Mouse (Mus musculus): Measurements from ENCODE around the gene Lad1. TPM values are rescaled to one million over a fixed set of nuclear protein-coding genes. Genes with fewer than 3 reads are reported as not detected.

Gene Lad1
- polyA plus RNA-seq, 1 experiment = not detected

- Histone ChIP-seq H3K9me3 (ENCODE audit: control insufficient read depth, low read length) (no peaks in the 10 kb centered on the region), H3K4me1 (ENCODE audit: control insufficient read depth) (peaks cover 10% of the 10 kb centered on the region), H3K36me3 (ENCODE audit: control insufficient read depth) (no peaks in the 10 kb centered on the region), H3K4me3 (replicated peaks) (no peak overlapping the region), H3K27me3 (ENCODE audit: control insufficient read depth) (peaks cover 19% of the 10 kb centered on the region)
- no peak for TF ChIP-seq TAL1 (IDR thresholded peaks at IDR 0.05; ENCODE audit: low read length)
- no peak for TF ChIP-seq GATA1 (IDR thresholded peaks at IDR 0.05; ENCODE audit: low read length)
Observed at GRCm38 (mm10) chr1:135799109-135799627, 19.2 kb upstream of the Lad1 start.

- Histone ChIP-seq H3K4me3 (replicated peaks) (no peak overlapping the region), H3K36me3 (ENCODE audit: control insufficient read depth) (no peaks in the 10 kb centered on the region), H3K4me1 (ENCODE audit: control insufficient read depth) (peaks cover 10% of the 10 kb centered on the region), H3K9me3 (ENCODE audit: control insufficient read depth, low read length) (no peaks in the 10 kb centered on the region), H3K27me3 (ENCODE audit: control insufficient read depth) (peaks cover 7% of the 10 kb centered on the region)
- TF ChIP-seq TAL1 (IDR thresholded peaks at IDR 0.05; ENCODE audit: low read length) (no peak), GATA1 (IDR thresholded peaks at IDR 0.05; ENCODE audit: low read length) (no peak)
Observed at GRCm38 (mm10) chr1:135800192-135800950, 18.0 kb upstream of the Lad1 start.

- Histone ChIP-seq H3K36me3 (ENCODE audit: control insufficient read depth) (no peaks in the 10 kb centered on the region), H3K4me1 (ENCODE audit: control insufficient read depth) (no peaks in the 10 kb centered on the region), H3K4me3 (replicated peaks) (no peak overlapping the region), H3K9me3 (ENCODE audit: control insufficient read depth, low read length) (no peaks in the 10 kb centered on the region), H3K27me3 (ENCODE audit: control insufficient read depth) (no peaks in the 10 kb centered on the region)
- TF ChIP-seq TAL1 (IDR thresholded peaks at IDR 0.05; ENCODE audit: low read length) = no peak
- no peak for TF ChIP-seq GATA1 (IDR thresholded peaks at IDR 0.05; ENCODE audit: low read length)
Observed at GRCm38 (mm10) chr1:135807546-135807945, 10.9 kb upstream of the Lad1 start.

GRCm38 (mm10) chr1:135810180-135810579, 8.2 kb upstream of the Lad1 start:
- H3K36me3 ChIP-seq (ENCODE audit: control insufficient read depth) = no peaks in the 10 kb centered on the region
- TF ChIP-seq TAL1 (IDR thresholded peaks at IDR 0.05; ENCODE audit: low read length) (no peak), GATA1 (IDR thresholded peaks at IDR 0.05; ENCODE audit: low read length) (no peak)
- H3K27me3 ChIP-seq (ENCODE audit: control insufficient read depth) = peaks cover 12% of the 10 kb centered on the region

GRCm38 (mm10) chr1:135811016-135811646, 7.3 kb upstream of the Lad1 start:
- H3K9me3 ChIP-seq (ENCODE audit: control insufficient read depth, low read length) = no peaks in the 10 kb centered on the region
- no peaks in the 10 kb centered on the region for H3K4me1 ChIP-seq (ENCODE audit: control insufficient read depth)
- TF ChIP-seq GATA1 (IDR thresholded peaks at IDR 0.05; ENCODE audit: low read length) (no peak), TAL1 (IDR thresholded peaks at IDR 0.05; ENCODE audit: low read length) (no peak)
- H3K36me3 ChIP-seq (ENCODE audit: control insufficient read depth) = no peaks in the 10 kb centered on the region
- H3K27me3 ChIP-seq (ENCODE audit: control insufficient read depth) = peaks cover 20% of the 10 kb centered on the region
- H3K4me3 ChIP-seq (replicated peaks) = no peak overlapping the region

More at GRCm38 (mm10) chr1:135810180-135810579, 8.2 kb upstream of the Lad1 start:
- H3K4me1 ChIP-seq (ENCODE audit: control insufficient read depth) = no peaks in the 10 kb centered on the region
- no peaks in the 10 kb centered on the region for H3K9me3 ChIP-seq (ENCODE audit: control insufficient read depth, low read length)
- no peak overlapping the region for H3K4me3 ChIP-seq (replicated peaks)

GRCm38 (mm10) chr1:135812205-135812604, 6.2 kb upstream of the Lad1 start:
- Histone ChIP-seq H3K4me1 (ENCODE audit: control insufficient read depth) (no peaks in the 10 kb centered on the region), H3K36me3 (ENCODE audit: control insufficient read depth) (no peaks in the 10 kb centered on the region), H3K27me3 (ENCODE audit: control insufficient read depth) (peaks cover 31% of the 10 kb centered on the region), H3K4me3 (replicated peaks) (no peak overlapping the region), H3K9me3 (ENCODE audit: control insufficient read depth, low read length) (no peaks in the 10 kb centered on the region)
- TF ChIP-seq TAL1 (IDR thresholded peaks at IDR 0.05; ENCODE audit: low read length) = no peak
- no peak for TF ChIP-seq GATA1 (IDR thresholded peaks at IDR 0.05; ENCODE audit: low read length)

GRCm38 (mm10) chr1:135812618-135813017, 5.8 kb upstream of the Lad1 start:
- Histone ChIP-seq H3K27me3 (ENCODE audit: control insufficient read depth) (peaks cover 35% of the 10 kb centered on the region), H3K36me3 (ENCODE audit: control insufficient read depth) (no peaks in the 10 kb centered on the region), H3K4me3 (replicated peaks) (no peak overlapping the region), H3K4me1 (ENCODE audit: control insufficient read depth) (no peaks in the 10 kb centered on the region), H3K9me3 (ENCODE audit: control insufficient read depth, low read length) (no peaks in the 10 kb centered on the region)
- TF ChIP-seq TAL1 (IDR thresholded peaks at IDR 0.05; ENCODE audit: low read length) (no peak), GATA1 (IDR thresholded peaks at IDR 0.05; ENCODE audit: low read length) (no peak)

GRCm38 (mm10) chr1:135813071-135813470, 5.3 kb upstream of the Lad1 start:
- Histone ChIP-seq H3K4me1 (ENCODE audit: control insufficient read depth) (no peaks in the 10 kb centered on the region), H3K27me3 (ENCODE audit: control insufficient read depth) (peaks cover 40% of the 10 kb centered on the region), H3K4me3 (replicated peaks) (no peak overlapping the region), H3K36me3 (ENCODE audit: control insufficient read depth) (no peaks in the 10 kb centered on the region), H3K9me3 (ENCODE audit: control insufficient read depth, low read length) (no peaks in the 10 kb centered on the region)
- TF ChIP-seq TAL1 (IDR thresholded peaks at IDR 0.05; ENCODE audit: low read length) (no peak), GATA1 (IDR thresholded peaks at IDR 0.05; ENCODE audit: low read length) (no peak)

- Histone ChIP-seq H3K4me3 (replicated peaks) (no peak overlapping the region), H3K4me1 (ENCODE audit: control insufficient read depth) (no peaks in the 10 kb centered on the region), H3K27me3 (ENCODE audit: control insufficient read depth) (peaks cover 48% of the 10 kb centered on the region), H3K9me3 (ENCODE audit: control insufficient read depth, low read length) (no peaks in the 10 kb centered on the region; the same call in 1 of the 2 replicates), H3K36me3 (ENCODE audit: control insufficient read depth) (no peaks in the 10 kb centered on the region)
- TF ChIP-seq TAL1 (IDR thresholded peaks at IDR 0.05; ENCODE audit: low read length) = no peak
- TF ChIP-seq GATA1 (IDR thresholded peaks at IDR 0.05; ENCODE audit: low read length) = no peak
Observed at GRCm38 (mm10) chr1:135813687-135814395, 4.6 kb upstream of the Lad1 start.
